Mouse (Mus musculus): ENCODE measurements around the gene Csnk1d.

GRCm38 (mm10) chr11:120962050-120962771 lies 28.9 kb downstream of the Csnk1d start:
- TF ChIP-seq GATA1 (IDR thresholded peaks at IDR 0.05; ENCODE audit: low read length) (no peak), TAL1 (IDR thresholded peaks at IDR 0.05; ENCODE audit: low read length) (no peak)
